Mouse (Mus musculus) T-helper 17 cell (primary cell): ENCODE measurements around the gene Nprl3.

Experiments used
- in situ Hi-C, 2 experiments: fragments of 300-600 bp; cut with MboI, MseI; formaldehyde crosslinking; loops; 1 replicate in 1 of 2; 2 replicates in 1 of 2; pipeline ENCODE4 v1.15.1; 2025; ENCODE audit warnings: high pct_unique_total_duplicates in 2 of 2

Gene Nprl3

DNA sequence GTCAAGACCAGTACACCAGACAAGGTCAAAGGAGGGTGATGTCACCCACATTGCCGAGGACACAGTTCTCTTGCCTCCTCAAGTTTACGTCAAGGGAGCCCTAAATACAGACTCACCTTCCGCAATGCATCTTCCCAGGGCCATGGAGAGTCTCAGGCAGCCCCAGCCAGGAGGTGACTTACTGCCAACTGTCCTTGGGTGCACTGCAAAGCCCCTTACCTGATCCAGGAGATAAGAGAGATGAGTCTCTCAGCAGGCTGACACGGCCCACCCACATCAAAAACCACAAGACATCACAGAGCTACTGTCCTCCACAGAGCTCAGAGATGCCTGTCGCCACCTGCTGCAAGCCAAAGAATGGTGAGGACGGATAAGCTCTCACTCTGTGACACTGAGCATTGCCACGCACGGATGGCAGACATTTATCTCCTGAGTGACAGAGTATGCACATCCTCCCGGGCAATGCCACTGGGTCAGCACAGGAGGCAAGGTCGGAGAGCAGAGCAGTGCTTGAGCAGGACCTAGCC, 67.4 kb downstream of the Nprl3 start, which contains the start of gene Il9r:
TSS of gene Il9r (minus strand) at position 205 of the 527 bp plus-strand sequence.
- in situ Hi-C loops: no loop called here

DNA sequence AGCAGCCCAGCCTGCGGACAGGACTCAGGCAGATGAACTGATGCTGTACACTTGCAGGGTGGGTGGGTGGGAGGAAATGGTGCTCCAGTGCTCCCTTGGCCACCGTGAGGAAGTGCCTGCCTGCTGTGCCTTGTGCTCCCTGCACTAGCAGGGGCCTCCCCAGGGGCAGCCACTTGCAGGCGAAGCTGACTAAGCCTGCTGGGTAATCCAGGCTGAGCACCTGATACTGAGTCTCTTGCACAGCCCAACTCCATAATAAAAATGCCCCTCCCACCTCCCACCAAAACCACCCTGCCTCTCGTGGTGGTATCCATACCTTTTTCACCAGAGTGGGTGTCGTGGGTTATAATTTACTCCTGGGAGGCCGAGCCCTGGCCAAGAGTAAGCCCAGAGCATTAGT, 68.3 kb downstream of the Nprl3 start:
- in situ Hi-C loops: no loop called here

DNA sequence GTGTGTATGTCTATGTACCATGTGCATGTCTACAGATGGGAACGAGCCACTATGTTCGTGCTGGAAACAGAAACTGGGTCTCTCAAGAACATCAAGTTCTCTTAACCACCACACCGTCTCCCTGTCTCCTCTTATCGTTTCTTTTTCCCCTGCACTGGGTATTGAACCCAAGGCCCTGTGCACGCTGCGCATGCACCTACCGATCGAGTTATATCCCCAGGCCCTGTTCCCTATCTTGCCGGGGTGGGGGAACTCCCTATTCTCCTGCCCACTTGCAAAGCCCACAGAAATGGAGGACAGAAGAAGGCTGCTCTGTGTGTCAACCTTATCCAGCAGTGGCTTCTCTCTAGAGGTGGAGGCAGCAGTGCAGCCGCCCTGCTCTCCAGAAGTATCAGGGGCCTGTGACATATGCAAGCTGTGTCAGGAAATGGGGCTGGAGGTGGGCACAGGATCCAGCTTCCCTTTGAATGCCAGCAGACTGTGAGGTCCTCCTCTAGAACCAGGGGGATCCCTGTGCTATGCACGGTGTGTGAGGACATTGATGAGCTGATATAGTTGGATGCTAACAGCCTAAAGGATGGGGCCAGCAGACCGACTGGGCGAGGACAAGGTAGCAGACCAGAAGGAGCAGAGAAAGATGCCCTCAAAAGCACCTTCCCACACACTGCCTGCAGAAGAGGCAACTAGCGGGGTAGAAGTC, 69.1 kb downstream of the Nprl3 start:
- in situ Hi-C loops: no loop called here

DNA sequence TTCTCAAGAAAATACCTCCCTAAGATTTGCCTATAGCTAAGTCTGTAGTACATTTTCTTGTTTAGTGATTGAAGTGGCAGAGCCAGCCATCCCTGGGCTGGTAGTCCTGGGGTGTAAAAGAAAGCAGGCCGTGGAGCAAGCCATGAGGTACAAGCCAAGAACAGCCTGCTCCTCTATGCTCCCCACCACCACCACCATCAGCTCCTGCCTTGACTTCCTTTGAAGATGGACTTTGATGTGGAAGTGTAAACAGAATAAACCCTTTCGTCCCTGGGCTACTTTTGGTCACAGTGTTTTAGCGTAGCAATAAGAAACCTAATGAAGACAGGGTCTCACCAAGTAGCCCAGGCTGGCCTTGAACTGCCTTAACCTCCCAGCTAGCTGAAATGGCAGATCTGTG, 69.7 kb downstream of the Nprl3 start:
- in situ Hi-C loops: no loop called here

- in situ Hi-C loops: no loop called here
Measured at GRCm38 (mm10) chr11:32196727-32197126, 70.8 kb downstream of the Nprl3 start.

DNA sequence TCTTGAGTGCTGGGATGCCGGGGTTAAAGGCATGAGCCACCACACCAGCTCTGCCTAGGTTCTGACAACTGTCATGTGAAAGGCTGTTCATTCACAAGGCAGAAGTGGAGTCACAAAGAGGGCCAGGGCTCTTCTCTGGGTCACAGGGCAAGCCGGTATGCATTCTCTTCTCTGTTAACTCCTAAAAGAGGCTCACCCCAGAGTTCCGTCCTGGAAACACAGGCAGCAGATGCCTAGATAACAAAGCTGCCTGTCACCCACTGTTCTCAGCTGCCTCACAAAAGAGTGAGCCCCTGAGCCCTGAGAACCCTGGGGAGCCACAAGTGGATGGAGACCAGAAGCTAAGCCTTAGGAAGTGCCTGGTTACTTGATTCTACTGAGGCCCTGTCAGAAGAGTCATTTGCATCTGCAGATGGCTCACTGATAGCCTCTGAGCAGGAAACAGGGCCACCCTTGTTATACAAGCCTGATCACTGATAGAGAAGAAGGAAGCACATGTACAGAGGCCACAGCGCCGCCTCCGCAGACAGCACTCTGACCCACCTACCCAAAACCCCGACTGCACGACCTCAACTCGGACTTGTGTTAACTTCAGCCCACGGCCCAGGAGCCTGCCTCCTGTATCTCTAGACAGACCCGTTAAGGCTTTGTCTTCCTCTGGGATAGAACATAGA, 71.5 kb downstream of the Nprl3 start:
- in situ Hi-C loops: no loop called here

GRCm38 (mm10) chr11:32194626-32195025, 72.9 kb downstream of the Nprl3 start:
- in situ Hi-C loops: no loop called here

- in situ Hi-C loops: no loop called here
Measured at GRCm38 (mm10) chr11:32194086-32194485, 73.4 kb downstream of the Nprl3 start.

GRCm38 (mm10) chr11:32193156-32193555, 74.4 kb downstream of the Nprl3 start:
- in situ Hi-C loops: no loop called here

GRCm38 (mm10) chr11:32190603-32191110, 76.8 kb downstream of the Nprl3 start:
- in situ Hi-C loops: no loop called here

- in situ Hi-C loops: no loop called here
Measured at GRCm38 (mm10) chr11:32190119-32190518, 77.4 kb downstream of the Nprl3 start.

DNA sequence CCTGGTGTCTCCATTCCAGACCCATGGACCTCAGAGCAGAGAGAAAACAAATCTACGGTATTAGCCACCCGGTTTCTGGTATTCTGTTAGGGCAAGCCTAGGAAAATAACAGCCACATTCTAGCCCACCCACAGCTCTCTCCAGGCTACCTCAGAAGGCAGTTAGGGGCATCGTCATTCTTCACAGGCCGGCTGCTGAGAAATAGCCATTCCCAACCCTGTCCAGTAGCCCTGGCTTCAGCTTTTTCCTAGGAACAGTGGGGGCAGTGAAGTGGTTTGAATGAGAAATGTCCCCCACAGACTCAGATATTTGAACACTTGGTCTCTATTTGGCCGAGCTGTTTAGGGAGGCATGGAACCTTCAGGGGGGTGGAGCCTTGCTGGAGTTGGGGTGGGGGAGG, 78.1 kb downstream of the Nprl3 start:
- in situ Hi-C loops: no loop called here

DNA sequence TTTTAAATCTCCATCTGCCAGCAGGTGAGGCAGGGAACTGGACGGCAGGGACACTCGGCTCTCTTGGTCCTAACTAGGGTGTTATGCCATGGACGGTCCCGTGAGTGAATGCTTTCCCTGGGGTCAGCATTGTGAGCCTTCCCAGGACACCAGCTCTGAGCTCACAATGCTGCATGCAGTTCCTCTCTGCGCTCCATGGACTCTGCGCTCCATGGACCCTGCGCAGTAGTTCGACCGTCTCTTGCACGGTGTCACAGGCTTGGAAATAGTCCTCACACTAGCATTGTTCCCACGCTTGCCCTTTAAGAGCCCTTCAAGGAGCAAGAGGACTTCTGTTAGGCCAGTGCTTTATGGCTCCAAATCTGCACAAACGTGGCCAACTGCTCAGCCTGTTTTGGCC, 78.6 kb downstream of the Nprl3 start:
- in situ Hi-C loops: no loop called here

- in situ Hi-C loops: no loop called here
Measured at GRCm38 (mm10) chr11:32187256-32187655, 80.3 kb downstream of the Nprl3 start.

DNA sequence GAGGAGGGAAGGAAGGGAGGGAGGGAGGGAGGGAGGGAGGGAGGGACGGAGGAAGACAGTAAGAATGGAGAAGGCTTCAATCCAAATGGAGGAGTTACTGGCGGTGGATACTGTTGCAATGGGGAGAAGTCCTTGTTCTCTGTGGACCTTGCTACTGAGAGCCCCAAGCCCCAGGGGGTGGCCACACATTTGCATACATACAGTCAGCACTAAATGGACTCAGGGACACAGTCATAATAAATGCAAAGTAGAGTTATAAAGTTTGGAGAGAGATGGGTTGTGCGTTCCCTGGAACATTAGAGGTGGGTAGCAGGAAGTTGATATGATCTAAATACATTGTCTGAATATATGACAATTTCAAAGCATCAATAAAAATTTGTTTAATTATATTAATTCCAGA, 81.5 kb downstream of the Nprl3 start:
- in situ Hi-C loops: no loop called here

GRCm38 (mm10) chr11:32184469-32184868, 83.0 kb downstream of the Nprl3 start:
- in situ Hi-C loops: no loop called here

- in situ Hi-C loops: no loop called here
Measured at GRCm38 (mm10) chr11:32181973-32182868, 85.3 kb downstream of the Nprl3 start.

DNA sequence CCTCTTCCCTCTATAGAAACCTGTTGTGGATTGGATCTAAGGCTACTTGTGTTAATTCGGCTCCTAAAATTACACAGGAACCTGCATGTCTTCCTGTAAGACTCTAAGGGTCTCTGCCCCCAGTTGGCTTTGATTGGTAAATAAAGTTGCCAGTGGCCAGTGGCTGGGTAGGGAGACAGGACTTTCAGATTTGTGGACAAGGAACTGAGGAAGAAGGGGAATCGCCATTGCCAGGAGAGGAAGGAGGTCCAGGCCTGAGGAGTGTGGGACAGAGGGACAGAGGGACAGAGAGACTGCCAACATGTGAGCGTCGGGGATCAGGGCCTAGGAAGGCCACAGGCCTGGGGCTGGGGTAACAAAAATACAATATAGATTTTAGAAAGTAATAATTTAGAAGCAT, 86.3 kb downstream of the Nprl3 start:
- in situ Hi-C loops: no loop called here

DNA sequence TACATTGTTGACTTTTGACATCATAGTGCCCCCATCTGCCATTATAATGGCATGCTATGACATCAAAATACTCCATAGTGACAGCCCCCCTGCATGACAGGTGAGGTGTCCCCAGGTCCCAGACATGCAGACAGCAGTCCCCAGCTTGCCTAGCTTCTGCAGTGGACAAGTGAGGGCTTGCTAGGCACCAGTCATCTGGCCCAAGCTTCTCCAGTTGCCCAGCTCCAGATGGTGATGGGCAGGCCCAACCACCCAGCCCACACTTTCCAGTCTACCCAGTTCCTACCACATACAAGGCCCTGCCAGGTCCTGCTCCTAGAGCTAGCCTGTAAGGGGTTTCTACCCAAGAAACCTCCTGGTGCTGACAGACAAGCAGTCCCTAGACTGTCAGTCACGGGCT, 89.0 kb downstream of the Nprl3 start:
- in situ Hi-C loops: no loop called here
